Mouse (Mus musculus): ENCODE results near the gene Pars2. TPM values are rescaled to one million over a fixed set of nuclear protein-coding genes. Genes with fewer than 3 reads are reported as not detected.

The Pars2 gene
- total and polyA plus RNA-seq, 2 experiments from 2014 or later: 7.4 to 12.1 TPM

- no peak for DNase-seq (ENCODE audit: low spot score)
- WGBS: 97% methylated on average over 3 of the region's 3 CpGs
- no peak overlapping the region for H3K4me2 ChIP-seq (ENCODE audit: low read depth, low read length)
- no peaks in the 10 kb centered on the region for H3K27me3 ChIP-seq (ENCODE audit: insufficient read depth, low read length)
- no peak for TF ChIP-seq CTCF (IDR thresholded peaks at IDR 0.05; ENCODE audit: low read depth)
- no peak overlapping the region for H3K9ac ChIP-seq (replicated peaks; ENCODE audit: low read length)
- H3K27ac ChIP-seq: no peak overlapping the region
- H3K9me3 ChIP-seq (ENCODE audit: low read length): no peaks in the 10 kb centered on the region
- peaks cover 7% of the 10 kb centered on the region for H3K4me1 ChIP-seq (ENCODE audit: insufficient read depth, low read length)
- ATAC-seq: no peak
- H3K36me3 ChIP-seq (ENCODE audit: insufficient read depth, low read length): peaks cover 6% of the 10 kb centered on the region
- H3K4me3 ChIP-seq (ENCODE audit: low read length): no peak overlapping the region
These were observed 1.7 kb downstream of the Pars2 start for GRCm38 (mm10) chr4:106652546-106652945.

- no peak overlapping the region for H3K27ac ChIP-seq
- H3K9me3 ChIP-seq (ENCODE audit: low read length): no peaks in the 10 kb centered on the region
- H3K4me3 ChIP-seq (ENCODE audit: low read length): no peak overlapping the region
- H3K4me1 ChIP-seq (ENCODE audit: insufficient read depth, low read length): peaks cover 7% of the 10 kb centered on the region
- H3K4me2 ChIP-seq (ENCODE audit: low read depth, low read length): no peak overlapping the region
- no peak overlapping the region for H3K9ac ChIP-seq (replicated peaks; ENCODE audit: low read length)
- H3K36me3 ChIP-seq (ENCODE audit: insufficient read depth, low read length): peaks cover 6% of the 10 kb centered on the region
- H3K27me3 ChIP-seq (ENCODE audit: insufficient read depth, low read length): no peaks in the 10 kb centered on the region
- WGBS: 94% methylated on average over 15 of the region's 15 CpGs
- no peak for ATAC-seq
- TF ChIP-seq CTCF (IDR thresholded peaks at IDR 0.05; ENCODE audit: low read depth): no peak
- DNase-seq (ENCODE audit: low spot score): no peak
These were observed 2.2 kb downstream of the Pars2 start for GRCm38 (mm10) chr4:106653051-106653450.

GRCm38 (mm10) chr4:106655681-106656080 lies 4.8 kb downstream of the Pars2 start:
- Histone ChIP-seq H3K4me2 (ENCODE audit: low read depth, low read length) (no peak overlapping the region), H3K9ac (replicated peaks; ENCODE audit: low read length) (no peak overlapping the region), H3K4me1 (ENCODE audit: insufficient read depth, low read length) (peaks cover 7% of the 10 kb centered on the region), H3K4me3 (ENCODE audit: low read length) (no peak overlapping the region), H3K36me3 (ENCODE audit: insufficient read depth, low read length) (peaks cover 17% of the 10 kb centered on the region), H3K27me3 (ENCODE audit: insufficient read depth, low read length) (no peaks in the 10 kb centered on the region), H3K27ac (no peak overlapping the region), H3K9me3 (ENCODE audit: low read length) (no peaks in the 10 kb centered on the region)
- ATAC-seq (no peak), DNase-seq (ENCODE audit: low spot score) (no peak)
- no peak for TF ChIP-seq CTCF (IDR thresholded peaks at IDR 0.05; ENCODE audit: low read depth)
- 94% methylated on average over 10 of the region's 10 CpGs for WGBS

- Histone ChIP-seq H3K27me3 (ENCODE audit: insufficient read depth, low read length) (no peaks in the 10 kb centered on the region), H3K9me3 (ENCODE audit: low read length) (no peaks in the 10 kb centered on the region), H3K4me3 (ENCODE audit: low read length) (no peak overlapping the region), H3K36me3 (ENCODE audit: insufficient read depth, low read length) (peaks cover 81% of the 10 kb centered on the region), H3K4me2 (ENCODE audit: low read depth, low read length) (no peak overlapping the region), H3K4me1 (ENCODE audit: insufficient read depth, low read length) (no peaks in the 10 kb centered on the region), H3K27ac (no peak overlapping the region), H3K9ac (replicated peaks; ENCODE audit: low read length) (no peak overlapping the region)
- DNase-seq (ENCODE audit: low spot score) (no peak), ATAC-seq (no peak)
- WGBS: 92% methylated on average over 5 of the region's 5 CpGs
- no peak for TF ChIP-seq CTCF (IDR thresholded peaks at IDR 0.05; ENCODE audit: low read depth)
These were observed 13.1 kb downstream of the Pars2 start for GRCm38 (mm10) chr4:106663956-106664470.

DNA sequence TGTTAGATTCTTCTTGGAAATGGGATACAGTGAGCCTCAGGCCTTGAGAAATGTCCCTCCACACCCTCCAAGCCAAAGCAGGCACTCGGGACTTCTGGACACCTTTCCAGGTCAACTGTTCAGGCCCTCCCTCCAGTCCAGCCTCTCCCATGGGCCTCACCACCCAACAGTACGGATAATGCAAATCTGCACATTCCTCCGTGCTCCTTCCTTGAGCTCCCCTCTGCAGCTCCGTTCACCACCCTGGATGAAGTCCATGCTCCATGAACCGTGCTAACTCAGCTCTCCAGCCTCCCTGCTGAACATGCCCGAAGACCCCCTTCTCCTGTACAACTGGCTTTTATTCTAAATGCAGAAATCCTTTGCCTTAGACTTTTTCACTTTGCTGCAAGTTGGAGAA lies 13.8 kb downstream of the Pars2 start:
- no peaks in the 10 kb centered on the region for H3K9me3 ChIP-seq (ENCODE audit: low read length)
- no peak overlapping the region for H3K27ac ChIP-seq
- DNase-seq (ENCODE audit: low spot score): no peak
- H3K36me3 ChIP-seq (ENCODE audit: insufficient read depth, low read length): peaks cover 83% of the 10 kb centered on the region
- ATAC-seq: no peak
- WGBS: 91% methylated on average over 6 of the region's 6 CpGs
- no peak for TF ChIP-seq CTCF (IDR thresholded peaks at IDR 0.05; ENCODE audit: low read depth)
- H3K4me3 ChIP-seq (ENCODE audit: low read length): no peak overlapping the region
- no peaks in the 10 kb centered on the region for H3K27me3 ChIP-seq (ENCODE audit: insufficient read depth, low read length)
- H3K4me2 ChIP-seq (ENCODE audit: low read depth, low read length): no peak overlapping the region
- no peak overlapping the region for H3K9ac ChIP-seq (replicated peaks; ENCODE audit: low read length)
- H3K4me1 ChIP-seq (ENCODE audit: insufficient read depth, low read length): no peaks in the 10 kb centered on the region

DNA sequence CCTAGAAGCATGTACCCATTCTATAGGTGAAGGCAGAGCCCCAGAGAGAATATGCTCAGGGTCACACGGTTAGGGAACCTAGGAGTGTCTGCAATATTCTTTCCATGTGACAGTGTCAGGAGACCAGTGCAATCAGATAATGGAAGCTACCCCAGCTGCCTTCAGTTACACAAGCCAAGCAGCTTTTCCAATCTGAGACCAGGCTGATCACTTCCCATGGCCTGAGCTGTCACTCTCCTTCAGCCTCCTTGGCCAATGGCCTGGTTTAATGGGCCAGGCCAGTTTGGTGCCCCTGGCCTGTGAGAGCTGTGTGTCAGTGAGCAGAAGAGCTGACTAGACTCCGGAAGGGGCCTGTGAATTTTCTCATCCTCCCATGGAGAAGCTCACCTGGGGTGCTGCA lies 14.4 kb downstream of the Pars2 start:
- WGBS: 100% methylated on average over 2 of the region's 2 CpGs
- no peak overlapping the region for H3K4me2 ChIP-seq (ENCODE audit: low read depth, low read length)
- H3K36me3 ChIP-seq (ENCODE audit: insufficient read depth, low read length): peaks cover 83% of the 10 kb centered on the region
- no peaks in the 10 kb centered on the region for H3K9me3 ChIP-seq (ENCODE audit: low read length)
- no peak for TF ChIP-seq CTCF (IDR thresholded peaks at IDR 0.05; ENCODE audit: low read depth)
- DNase-seq (ENCODE audit: low spot score): no peak
- no peaks in the 10 kb centered on the region for H3K27me3 ChIP-seq (ENCODE audit: insufficient read depth, low read length)
- ATAC-seq: no peak
- no peak overlapping the region for H3K4me3 ChIP-seq (ENCODE audit: low read length)
- no peak overlapping the region for H3K27ac ChIP-seq
- no peaks in the 10 kb centered on the region for H3K4me1 ChIP-seq (ENCODE audit: insufficient read depth, low read length)
- no peak overlapping the region for H3K9ac ChIP-seq (replicated peaks; ENCODE audit: low read length)

DNA sequence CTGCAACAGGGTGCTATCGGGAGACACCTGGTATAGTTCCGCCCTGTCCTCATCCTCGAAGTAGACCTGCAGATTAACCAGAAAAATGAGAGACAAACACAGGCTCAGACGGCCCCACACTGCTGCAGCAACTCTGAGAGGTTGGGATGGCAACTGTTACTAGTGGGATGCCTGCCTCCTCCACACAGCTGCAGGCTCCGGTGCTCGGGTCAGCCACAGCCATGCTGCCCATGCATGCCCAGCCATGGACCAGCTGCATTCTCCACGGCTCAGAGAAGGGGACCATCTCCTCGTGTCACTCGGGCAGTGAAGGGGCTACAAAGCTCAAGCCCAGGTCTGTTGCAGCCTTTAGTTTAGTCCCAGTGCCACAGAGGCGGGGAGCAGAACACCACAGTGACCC lies 14.8 kb downstream of the Pars2 start:
- Histone ChIP-seq H3K27ac (no peak overlapping the region), H3K36me3 (ENCODE audit: insufficient read depth, low read length) (peaks cover 83% of the 10 kb centered on the region), H3K27me3 (ENCODE audit: insufficient read depth, low read length) (no peaks in the 10 kb centered on the region), H3K9ac (replicated peaks; ENCODE audit: low read length) (no peak overlapping the region), H3K4me1 (ENCODE audit: insufficient read depth, low read length) (no peaks in the 10 kb centered on the region), H3K4me2 (ENCODE audit: low read depth, low read length) (no peak overlapping the region), H3K9me3 (ENCODE audit: low read length) (no peaks in the 10 kb centered on the region), H3K4me3 (ENCODE audit: low read length) (no peak overlapping the region)
- WGBS: 94% methylated on average over 10 of the region's 10 CpGs
- DNase-seq (ENCODE audit: low spot score) (no peak), ATAC-seq (no peak)
- no peak for TF ChIP-seq CTCF (IDR thresholded peaks at IDR 0.05; ENCODE audit: low read depth)
